In genomic region chr14:61000072-61000471, GRCm38 (mm10) we compare ENCODE assay signal across 13 mouse cellular contexts. TPM values are rescaled to one million over a fixed set of nuclear protein-coding genes. Genes with fewer than 3 reads are reported as not detected.
"Had no signal": no experiment of that assay in that cellular context is flagged by ENCODE, and none has a peak within 500 bp of the region (broad histone marks: within the 10 kb centered on the region; RNA-seq: fewer than 3 reads in every experiment).

No protein-coding gene starts in this region.

- H3K9me3 ChIP-seq: limb, embryonic 12.5 days; liver, embryonic 13.5 days; lung, embryonic 15.5 days; midbrain, embryonic 15.5 days; neural tube, embryonic 12.5 days had no signal

- H3K27me3 ChIP-seq: liver, embryonic 13.5 days; lung, embryonic 15.5 days; neural tube, embryonic 12.5 days had no signal

- ATAC-seq: inflammation-experienced regulatory T-cells, adult 6 months; liver, postnatal 0 days; midbrain, embryonic 15.5 days had no signal

- DNase-seq: kidney, adult 8-10 months; kidney, postnatal 14 days; liver; liver, embryonic 13.5 days; liver, postnatal 0 days; thymus, adult 18-20 months; thymus, postnatal 14 days had no signal

- H3K4me2 ChIP-seq: limb, embryonic 12.5 days; liver, embryonic 13.5 days; lung, embryonic 15.5 days; midbrain, embryonic 15.5 days; neural tube, embryonic 12.5 days had no signal

- H3K27ac ChIP-seq: limb, embryonic 12.5 days; liver, embryonic 13.5 days; lung, embryonic 15.5 days; midbrain, embryonic 15.5 days; neural tube, embryonic 12.5 days had no signal

- H3K4me3 ChIP-seq: limb, embryonic 12.5 days; liver, embryonic 13.5 days; lung, embryonic 15.5 days; midbrain, embryonic 15.5 days; neural tube, embryonic 12.5 days had no signal

- H3K9ac ChIP-seq: limb, embryonic 12.5 days; liver, embryonic 13.5 days; liver, postnatal 0 days; lung, embryonic 15.5 days; midbrain, embryonic 15.5 days; neural tube, embryonic 12.5 days had no signal

- H3K36me3 ChIP-seq: limb, embryonic 12.5 days; liver, embryonic 13.5 days; midbrain, embryonic 15.5 days; neural tube, embryonic 12.5 days had no signal

RNA-seq across cellular contexts. Expression of gene Tnfrsf19, which starts 46.2 kb away (rescaled TPM):
- total RNA-seq: monocyte, adult 5-6 weeks had no signal
- polyA plus RNA-seq: inflammation-experienced regulatory T-cells, adult 6 months had no signal
